Comparison of ENCODE assay signal across 24 mouse cellular contexts in the genomic region with DNA sequence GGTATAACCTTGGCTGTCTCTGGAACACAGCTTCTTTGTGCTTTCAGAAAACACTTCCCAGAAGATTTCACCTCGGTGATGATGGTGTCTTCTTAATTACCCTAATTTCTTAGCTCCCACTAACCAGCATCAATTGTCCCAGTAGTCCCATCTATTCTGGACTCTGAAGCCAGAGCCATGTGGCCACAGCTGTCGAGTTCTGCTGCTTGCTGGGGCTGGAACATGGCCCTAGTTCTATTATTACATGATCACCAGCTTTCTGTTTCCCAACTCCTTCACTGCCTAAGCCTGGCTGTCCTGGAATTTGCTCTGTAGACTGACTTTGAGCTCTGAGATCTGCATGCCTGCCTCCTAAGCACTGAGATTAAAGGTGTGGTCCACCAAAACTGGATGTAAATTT.
"Had no signal": no experiment of that assay in that cellular context is flagged by ENCODE, and none has a peak within 500 bp of the region (broad histone marks: within the 10 kb centered on the region; RNA-seq: fewer than 3 reads in every experiment).

No protein-coding gene starts in this region.

- H3K27ac ChIP-seq: heart, embryonic 13.5 days; heart, embryonic 15.5 days; hindbrain, embryonic 14.5 days; intestine, embryonic 15.5 days; layer of hippocampus, adult 2 months; left cerebral cortex, adult 2 months; limb, embryonic 10.5 days; limb, embryonic 12.5 days; liver, embryonic 13.5 days; liver, embryonic 15.5 days had no signal

- H3K36me3 ChIP-seq: heart, embryonic 13.5 days; heart, embryonic 15.5 days; intestine, embryonic 15.5 days; limb, embryonic 10.5 days; limb, embryonic 12.5 days; liver, embryonic 13.5 days; liver, embryonic 15.5 days had no signal

- H3K27me3 ChIP-seq: heart, embryonic 13.5 days; heart, embryonic 15.5 days; intestine, embryonic 15.5 days; limb, embryonic 12.5 days; liver, embryonic 13.5 days; liver, embryonic 15.5 days had no signal

- H3K9ac ChIP-seq: forebrain, postnatal 0 days; heart, embryonic 13.5 days; heart, embryonic 15.5 days; hindbrain, embryonic 14.5 days; intestine, embryonic 15.5 days; limb, embryonic 12.5 days; liver, embryonic 13.5 days; liver, embryonic 15.5 days; liver, postnatal 0 days had no signal

- DNase-seq: forebrain, postnatal 0 days; gastrocnemius, postnatal 14 days; gastrocnemius, postnatal 36 days; kidney, adult 18-20 months; kidney, adult 8-10 months; kidney, postnatal 10 days; kidney, postnatal 25 days; kidney, postnatal 4 days; liver; liver, embryonic 13.5 days; liver, postnatal 0 days had no signal

- H3K4me3 ChIP-seq: heart, embryonic 13.5 days; heart, embryonic 15.5 days; intestine, embryonic 15.5 days; layer of hippocampus, adult 2 months; left cerebral cortex, adult 2 months; limb, embryonic 10.5 days; limb, embryonic 12.5 days; liver, embryonic 13.5 days; liver, embryonic 15.5 days had no signal

- H3K4me2 ChIP-seq: heart, embryonic 13.5 days; heart, embryonic 15.5 days; hindbrain, embryonic 14.5 days; intestine, embryonic 15.5 days; limb, embryonic 12.5 days; liver, embryonic 11.5 days; liver, embryonic 13.5 days; liver, embryonic 15.5 days had no signal

- ATAC-seq: forebrain, postnatal 0 days; hindbrain, embryonic 16.5 days; inflammation-experienced regulatory T-cells, adult 6 months; intestine, embryonic 15.5 days; intestine, postnatal 0 days; liver, postnatal 0 days had no signal

- H3K4me1 ChIP-seq: heart, embryonic 13.5 days; heart, embryonic 15.5 days; intestine, embryonic 15.5 days; limb, embryonic 10.5 days; limb, embryonic 12.5 days; liver, embryonic 13.5 days; liver, embryonic 15.5 days had no signal

- H3K9me3 ChIP-seq: heart, embryonic 13.5 days; heart, embryonic 15.5 days; intestine, embryonic 15.5 days; limb, embryonic 10.5 days; limb, embryonic 12.5 days; liver, embryonic 13.5 days; liver, embryonic 15.5 days had no signal
